ENCODE assay signal across 8 mouse cellular contexts in the genomic region with DNA sequence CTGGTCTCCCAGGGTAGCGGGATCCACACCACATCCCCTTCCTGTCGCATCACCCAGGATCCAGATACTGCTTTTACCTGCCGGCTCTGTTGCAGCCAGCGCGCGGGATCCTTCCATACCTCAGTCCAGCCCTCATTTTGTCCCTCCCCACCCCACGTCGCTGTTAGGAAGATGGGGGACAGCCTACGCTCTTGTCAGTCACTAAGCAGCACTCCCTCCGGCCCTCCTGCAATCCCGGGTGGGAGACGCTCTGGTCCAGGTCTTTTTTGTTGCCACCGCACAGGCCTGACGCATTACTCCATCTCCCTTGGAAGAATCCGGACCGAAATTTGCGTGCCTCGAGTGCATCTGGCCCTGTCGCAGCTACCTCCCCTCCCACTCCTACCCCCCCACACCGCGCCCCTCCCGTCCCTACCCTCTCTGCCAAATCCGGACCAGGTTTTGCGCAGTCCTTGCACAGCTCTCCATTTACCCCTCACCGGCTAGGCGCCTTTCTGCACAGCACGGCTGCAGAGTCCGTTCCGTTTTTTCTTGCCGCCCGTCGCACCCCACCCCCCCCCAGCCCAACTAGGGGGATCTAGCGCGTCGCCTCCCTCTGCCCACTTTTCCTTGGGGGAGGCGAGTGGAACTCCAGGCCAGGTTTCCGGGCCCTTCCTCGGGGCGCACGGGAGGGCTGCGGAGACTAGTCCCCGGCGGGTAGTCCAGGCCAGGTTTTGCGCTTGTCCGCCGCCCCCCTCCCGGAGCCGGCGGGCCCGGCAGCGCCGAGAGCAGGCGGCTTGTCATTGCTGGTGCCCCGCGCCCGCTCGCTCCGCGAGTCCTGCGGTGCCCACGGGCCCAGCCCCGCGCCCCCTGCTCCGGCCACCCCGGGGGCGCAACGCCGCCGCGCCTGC. TPM values are rescaled to one million over a fixed set of nuclear protein-coding genes. Genes with fewer than 3 reads are reported as not detected.
DNase-seq lines count a peak whose midpoint lies in the region; ATAC-seq and TF ChIP-seq lines count a peak whose summit lies in the region.

A gene (plus strand): TSS at position 743 of the 890 bp plus-strand sequence.

- H3K27me3 ChIP-seq in intestine, postnatal 0 days (replicated peaks; ENCODE audit: control insufficient read depth, insufficient read depth, low read length), result peaks cover 41% of the 10 kb centered on the region
- peaks cover 12% of the 10 kb centered on the region; the same call in 1 of the 2 replicates for H3K27me3 ChIP-seq in midbrain, embryonic 11.5 days (ENCODE audit: control insufficient read depth, insufficient read depth, low read length)

- peak within 1 kb of the TSS; percentile 75 for H3K4me3 ChIP-seq in intestine, postnatal 0 days (ENCODE audit: low read depth, low read length)
- peak within 1 kb of the TSS; percentile 79 for H3K4me3 ChIP-seq in midbrain, embryonic 11.5 days (ENCODE audit: low read depth, low read length)

- H3K4me2 ChIP-seq in intestine, postnatal 0 days (replicated peaks; ENCODE audit: low read depth), result peak within 1 kb of the TSS; percentile 84
- H3K4me2 ChIP-seq in midbrain, embryonic 11.5 days, result peak within 1 kb of the TSS; percentile 85

- no peaks in the 10 kb centered on the region for H3K9me3 ChIP-seq in intestine, postnatal 0 days (ENCODE audit: control insufficient read depth)
- no peaks in the 10 kb centered on the region for H3K9me3 ChIP-seq in midbrain, embryonic 11.5 days (ENCODE audit: control insufficient read depth, low read length)

- H3K9ac ChIP-seq in intestine, postnatal 0 days (ENCODE audit: low read depth, low read length), result peak within 1 kb of the TSS; percentile 49
- H3K9ac ChIP-seq in midbrain, embryonic 11.5 days (ENCODE audit: low read length), result peak within 1 kb of the TSS; percentile 82

- H3K36me3 ChIP-seq in intestine, postnatal 0 days (ENCODE audit: control insufficient read depth, insufficient read depth), result no peaks in the 10 kb centered on the region
- no peaks in the 10 kb centered on the region for H3K36me3 ChIP-seq in midbrain, embryonic 11.5 days (ENCODE audit: control insufficient read depth, insufficient read depth, low read length)

- TF ChIP-seq CTCF in intestine, postnatal 0 days (IDR thresholded peaks at IDR 0.05; ENCODE audit: low read depth), result no peak; the same call in 1 of the 2 replicates

- peak; percentile 95 for DNase-seq in adrenal gland, postnatal 10 days
- DNase-seq in embryo, embryonic 9.5 days (ENCODE audit: extremely low spot score), result peak; percentile 96
- DNase-seq in left cerebral cortex, postnatal 36 days (ENCODE audit: low spot score in 2 of 2), result peak; percentile 95 to 98
- peak; percentile 99 for DNase-seq in midbrain, embryonic 11.5 days (ENCODE audit: low spot score, missing footprints)
- peak; percentile 83 for DNase-seq in skeletal muscle tissue, adult 2 months (ENCODE audit: low read depth, low spot score)

- intact Hi-C loops in left cerebral cortex, postnatal 36 days (cut with DNase I), result loop anchor here (1.0 to 5.0 kb wide), 5 partner anchors 17 to 237 kb away; a partner anchor contains a TSS

- H3K4me1 ChIP-seq in intestine, postnatal 0 days (replicated peaks; ENCODE audit: control insufficient read depth, insufficient read depth, low read length), result no peaks in the 10 kb centered on the region
- peaks cover 33% of the 10 kb centered on the region for H3K4me1 ChIP-seq in midbrain, embryonic 11.5 days (ENCODE audit: control insufficient read depth, insufficient read depth, low read length)

- H3K27ac ChIP-seq in intestine, postnatal 0 days (ENCODE audit: low read depth, low read length), result peak within 1 kb of the TSS; percentile 80
- H3K27ac ChIP-seq in midbrain, embryonic 11.5 days (ENCODE audit: low read depth, low read length), result peak within 1 kb of the TSS; percentile 90

- ATAC-seq in granulocyte monocyte progenitor cell, adult 5-6 weeks (replicated peaks; ENCODE audit: poor library complexity, severe bottlenecking), result peak; percentile 48
- ATAC-seq in intestine, postnatal 0 days, result peak; percentile 74
- ATAC-seq in midbrain, embryonic 11.5 days (ENCODE audit: low FRiP score), result peak; percentile 90
- no peak for ATAC-seq in erythroid progenitor cell, adult 5-6 weeks (replicated peaks; ENCODE audit: low FRiP score, poor library complexity, severe bottlenecking)

- WGBS in intestine, postnatal 0 days, result under 1% methylated on average over 60 of the region's 70 CpGs
- under 1% methylated on average over 60 of the region's 70 CpGs for WGBS in midbrain, embryonic 11.5 days

RNA-seq across cellular contexts. Expression of the gene that starts here (rescaled TPM):
- 10 to 100 TPM; 48.7 to 60.4 TPM for total RNA-seq in adrenal gland, postnatal 10 days (2021)
- total RNA-seq in granulocyte monocyte progenitor cell, adult 5-6 weeks (2014; fragmentation: Nextera tagmentation), result 1.4 and 2.4 TPM in 2 replicates
- total RNA-seq in granulocyte monocyte progenitor cell, adult 5-6 weeks (2017), result 2.4 and 3.6 TPM in 2 replicates
- polyA plus RNA-seq in intestine, postnatal 0 days (2015; fragmentation: Nextera tagmentation; extraction: Ambion mirVana), result 4.4 and 5.6 TPM in 2 replicates
- total RNA-seq in left cerebral cortex, postnatal 36 days (2021), result 100 to 1,000 TPM; 422 to 433 TPM
- polyA plus RNA-seq in midbrain, embryonic 11.5 days (2014; fragmentation: Nextera tagmentation; extraction: Ambion mirVana), result 13.7 and 16.4 TPM in 2 replicates
- 0.84 and 7.6 TPM in 2 replicates for total RNA-seq in erythroid progenitor cell, adult 5-6 weeks (2015; ENCODE audit: low replicate concordance)
- 0.26 and 0.30 TPM in 2 replicates for total RNA-seq in erythroid progenitor cell, adult 5-6 weeks (2017; ENCODE audit: low replicate concordance)

Comparison
In these comparisons a context has a peak if more than half of its experiments do, and no peak if none do; other contexts are left out.
1. RNA of the gene that starts here (total RNA-seq): 422 to 433 TPM in left cerebral cortex, postnatal 36 days and 48.7 to 60.4 TPM in adrenal gland, postnatal 10 days; 1.4 to 3.6 TPM in granulocyte monocyte progenitor cell, adult 5-6 weeks and 0.26 to 7.6 TPM in erythroid progenitor cell, adult 5-6 weeks; every median in the first group is over 4 times any median in the second.
2. RNA of the gene that starts here (total RNA-seq): 422 to 433 TPM in left cerebral cortex, postnatal 36 days; 48.7 to 60.4 TPM in adrenal gland, postnatal 10 days; every median in the first group is over 4 times any median in the second.
3. Peak in every context shown above with its lines, with median percentiles within 50 percentile points of each other: DNase-seq.